Mouse (Mus musculus) cerebellum, adult 2 months (tissue): ENCODE measurements at regions not wholly inside any gene's neighbourhood (a gene's known extent, or its start where the extent isn't known, plus 50 kb on each side); places are given as distances from the start of the nearest gene placed in this dataset.

Experiments used
- CTCF ChIP-seq: fragments of 200-500 bp; IDR thresholded peaks from 2 replicates; pipeline ENCODE4 v1.5.1; 2011; ENCODE audit warnings: low read depth, mild to moderate bottlenecking, control low read depth, low read length, moderate library complexity, borderline replicate concordance; ENCODE audit not compliant: insufficient read depth
- POLR2A ChIP-seq: fragments of 200-500 bp; IDR thresholded peaks from 2 replicates; pipeline ENCODE4 v1.6.1; 2011; ENCODE audit warnings: low read length, control low read depth, borderline replicate concordance; ENCODE audit not compliant: insufficient read depth

DNA sequence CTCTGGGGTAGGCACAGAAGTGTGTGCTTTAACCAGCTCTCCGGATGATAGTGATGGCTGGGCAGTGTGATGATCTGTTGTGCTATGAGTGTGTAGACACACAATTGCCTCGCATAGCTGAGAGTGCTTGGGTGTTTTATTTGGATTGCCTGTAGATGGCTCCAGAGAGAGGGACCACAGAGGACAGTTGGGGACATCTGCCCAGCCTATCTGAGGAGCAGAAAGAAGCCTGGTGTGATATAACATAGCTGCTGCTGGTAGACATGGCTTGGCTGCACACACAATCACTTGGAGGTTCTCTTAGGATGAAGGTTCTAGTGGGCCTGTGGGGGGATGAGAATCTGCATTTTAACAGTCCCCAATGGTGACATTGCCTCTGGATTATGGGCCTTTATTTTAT lies 60.6 kb upstream of the Mphosph6 start:
- TF ChIP-seq CTCF (no peak), POLR2A (no peak)
